Mouse (Mus musculus) limb, embryonic 15.5 days (tissue): ENCODE data around the gene Adamts14. TPM values are rescaled to one million over a fixed set of nuclear protein-coding genes. Genes with fewer than 3 reads are reported as not detected.

ENCODE experiments used
- ATAC-seq: fragments of 200-750 bp; cut with Nextera tagmentation; 2 replicates; pipeline ENCODE4 v1.8.0; 2017; ENCODE audit warnings: low read depth, moderate TSS enrichment; ENCODE audit not compliant: insufficient number of reproducible peaks, low FRiP score, low TSS enrichment
- H3K27ac ChIP-seq: fragments of 300-500 bp; sonication (generic); 2 replicates; pipeline ENCODE4 v1.5.1; 2015; ENCODE audit warnings: moderate library complexity, mild to moderate bottlenecking, inconsistent platforms
- H3K27me3 ChIP-seq: fragments of 300-500 bp; sonication (generic); 2 replicates; pipeline ENCODE4 v1.6.1; 2015; ENCODE audit warnings: inconsistent platforms
- H3K36me3 ChIP-seq: fragments of 300-500 bp; sonication (generic); 2 replicates; pipeline ENCODE4 v1.6.1; 2015; ENCODE audit warnings: inconsistent platforms
- H3K4me1 ChIP-seq: fragments of 300-500 bp; sonication (generic); 2 replicates; pipeline ENCODE4 v1.6.1; 2015; ENCODE audit warnings: inconsistent platforms
- H3K4me2 ChIP-seq: fragments of 300-500 bp; sonication (generic); 2 replicates; pipeline ENCODE4 v1.6.1; 2015; ENCODE audit warnings: mild to moderate bottlenecking, inconsistent platforms
- H3K4me3 ChIP-seq: fragments of 300-500 bp; sonication (generic); 2 replicates; pipeline ENCODE4 v1.5.1; 2015; ENCODE audit warnings: mild to moderate bottlenecking, inconsistent platforms
- H3K9ac ChIP-seq: fragments of 300-500 bp; sonication (generic); 2 replicates; pipeline ENCODE4 v1.6.1; 2015; ENCODE audit warnings: inconsistent platforms
- H3K9me3 ChIP-seq: fragments of 300-500 bp; sonication (generic); 2 replicates; pipeline ENCODE4 v1.6.1; 2016; ENCODE audit warnings: inconsistent platforms
- WGBS: fragments of 180-500 bp; shearing (Covaris S2); methylation state at CpG from one replicate; pipeline ENCODE4 v1.1.7; 2015; 5-methylcytosine and 5-hydroxymethylcytosine counted together
- polyA plus RNA-seq: library from polyadenylated mRNA; unstranded; fragments of >200 nt; fragmentation: Nextera tagmentation; extraction: Ambion mirVana; gene quantifications from 2 replicates; pipeline ENCODE4 v1.2.1, GENCODE M21; 2015

The Adamts14 gene
- polyA plus RNA-seq, 1 experiment from 2014 or later = 4.9 TPM

DNA sequence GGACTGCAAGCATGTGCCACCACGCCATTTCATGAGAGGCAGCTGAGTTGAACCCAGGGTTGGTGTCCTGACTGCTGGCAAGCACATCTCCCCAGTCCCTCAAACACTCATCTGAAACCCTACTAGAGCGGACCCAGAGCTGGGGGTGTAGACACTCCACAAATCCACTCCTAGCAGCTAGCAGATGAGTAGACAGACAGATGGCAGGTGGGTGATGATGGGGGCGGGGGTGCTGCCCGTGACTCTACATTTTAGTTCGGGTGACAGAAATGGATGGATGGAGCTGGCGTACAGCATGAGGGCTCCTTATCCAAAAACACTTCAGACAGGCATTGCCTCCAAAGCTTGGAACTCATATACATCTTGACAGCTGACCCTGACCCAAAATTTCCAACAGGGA lies 26.9 kb downstream of the Adamts14 start:
- Histone ChIP-seq H3K27me3 (no peaks in the 10 kb centered on the region), H3K36me3 (peaks cover 2% of the 10 kb centered on the region; the same call in 1 of the 2 replicates), H3K4me2 (no peak overlapping the region), H3K9me3 (no peaks in the 10 kb centered on the region), H3K27ac (no peak overlapping the region), H3K4me3 (no peak overlapping the region), H3K9ac (no peak overlapping the region), H3K4me1 (peaks cover 17% of the 10 kb centered on the region)
- no peak for ATAC-seq
- 87% methylated on average over 6 of the region's 6 CpGs for WGBS

DNA sequence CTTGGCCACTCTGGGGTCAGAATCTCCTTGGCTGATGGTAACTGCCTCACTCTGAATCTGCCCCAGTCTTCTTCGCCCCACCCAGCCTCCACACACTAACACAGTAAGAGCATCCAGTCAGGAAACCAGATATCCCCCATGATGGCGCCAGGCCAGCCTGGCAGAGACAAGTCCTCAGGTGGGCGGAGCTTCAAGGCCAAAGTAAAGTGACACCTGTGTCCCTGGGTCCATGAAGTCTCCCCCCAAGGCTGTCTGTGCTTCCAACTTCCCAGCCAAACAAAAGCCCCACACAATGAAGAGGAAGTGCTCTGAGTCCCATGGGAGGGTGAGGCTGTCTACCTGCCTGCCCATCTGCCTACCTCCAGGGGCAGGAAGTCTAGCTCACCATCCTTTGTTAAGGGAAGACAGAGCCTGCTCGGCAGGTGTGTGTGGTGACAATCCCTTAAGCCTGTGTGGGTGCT lies 31.2 kb downstream of the Adamts14 start:
- Histone ChIP-seq H3K9me3 (0 out of 2 replicates have a peak, but pooled peaks cover 3% of the 10 kb centered on the region), H3K4me3 (no peak overlapping the region), H3K27ac (no peak overlapping the region), H3K4me1 (peaks cover 24% of the 10 kb centered on the region), H3K9ac (no peak overlapping the region), H3K36me3 (0 out of 2 replicates have a peak, but pooled peaks cover 2% of the 10 kb centered on the region), H3K27me3 (no peaks in the 10 kb centered on the region), H3K4me2 (no peak overlapping the region)
- no peak for ATAC-seq
- 63% methylated on average over 4 of the region's 4 CpGs for WGBS

DNA sequence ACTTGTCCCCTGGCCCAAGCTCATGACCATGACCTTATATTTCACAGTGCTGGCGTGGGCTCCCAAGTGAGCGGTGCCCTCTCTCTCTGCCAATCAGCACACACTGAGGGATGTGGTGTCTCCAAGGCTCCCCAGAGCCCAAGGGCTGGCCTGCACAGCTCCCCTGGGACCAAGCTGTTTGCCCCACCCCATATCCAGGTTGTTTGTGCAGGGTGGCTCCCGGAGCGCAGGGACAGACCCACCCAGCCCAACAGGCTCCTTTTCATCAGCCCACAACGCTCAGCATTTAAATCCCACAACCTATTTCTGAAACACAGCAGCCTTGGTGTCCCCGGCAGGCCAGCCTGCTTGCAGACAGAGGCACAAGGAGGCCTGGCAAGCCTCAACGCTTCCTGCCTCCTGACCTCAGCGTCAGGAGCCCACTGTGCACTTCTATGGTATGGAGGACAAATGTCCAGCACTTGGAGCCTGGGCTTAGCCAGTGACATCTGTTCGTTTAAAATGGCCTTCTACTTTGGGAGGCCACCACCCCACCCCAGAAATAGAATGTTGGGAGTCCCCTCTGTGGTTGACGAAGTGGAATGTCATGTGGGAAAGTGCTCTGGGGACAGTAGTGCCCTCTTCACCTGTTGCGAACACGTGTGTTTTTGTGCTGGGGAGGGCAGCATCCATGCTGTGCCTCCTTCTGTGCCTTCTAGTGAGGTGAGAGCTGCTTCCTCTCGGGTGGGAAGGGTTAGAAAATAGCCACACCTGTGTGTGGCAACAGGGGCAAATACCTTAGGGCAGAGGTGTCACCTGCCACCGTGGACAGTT lies 32.9 kb downstream of the Adamts14 start:
- ATAC-seq = peak; percentile 56
- peak overlapping the region; percentile 59; the same call in 1 of the 2 replicates for H3K27ac ChIP-seq
- H3K4me1 ChIP-seq = peaks cover 24% of the 10 kb centered on the region
- H3K4me3 ChIP-seq = no peak overlapping the region
- H3K9me3 ChIP-seq = 0 out of 2 replicates have a peak, but pooled peaks cover 3% of the 10 kb centered on the region
- 0 out of 2 replicates have a peak, but pooled peaks cover 2% of the 10 kb centered on the region for H3K36me3 ChIP-seq
- no peak overlapping the region for H3K4me2 ChIP-seq
- no peak overlapping the region for H3K9ac ChIP-seq
- WGBS = 57% methylated on average over 14 of the region's 14 CpGs
- no peaks in the 10 kb centered on the region for H3K27me3 ChIP-seq

DNA sequence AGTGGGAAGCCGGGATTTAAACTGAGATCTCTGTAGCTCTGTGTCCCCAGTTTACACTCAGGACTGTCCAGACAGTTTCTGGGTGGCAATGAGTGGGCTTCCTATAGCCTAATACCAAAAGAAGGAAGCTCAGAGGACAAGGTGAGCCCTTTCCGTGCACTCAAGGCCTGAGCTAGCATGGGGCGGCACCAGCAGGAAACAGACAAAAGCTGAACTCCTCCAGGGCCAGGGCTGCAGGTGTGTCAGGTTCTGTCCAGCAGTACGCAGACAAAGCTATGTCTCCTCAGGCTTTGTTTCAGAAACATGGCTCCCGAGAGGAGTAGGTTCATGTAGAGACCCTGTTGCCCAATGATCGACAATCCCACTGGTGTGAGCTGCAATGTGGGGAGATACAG lies 35.9 kb downstream of the Adamts14 start:
- 73% methylated on average over 6 of the region's 6 CpGs for WGBS
- no peak for ATAC-seq

DNA sequence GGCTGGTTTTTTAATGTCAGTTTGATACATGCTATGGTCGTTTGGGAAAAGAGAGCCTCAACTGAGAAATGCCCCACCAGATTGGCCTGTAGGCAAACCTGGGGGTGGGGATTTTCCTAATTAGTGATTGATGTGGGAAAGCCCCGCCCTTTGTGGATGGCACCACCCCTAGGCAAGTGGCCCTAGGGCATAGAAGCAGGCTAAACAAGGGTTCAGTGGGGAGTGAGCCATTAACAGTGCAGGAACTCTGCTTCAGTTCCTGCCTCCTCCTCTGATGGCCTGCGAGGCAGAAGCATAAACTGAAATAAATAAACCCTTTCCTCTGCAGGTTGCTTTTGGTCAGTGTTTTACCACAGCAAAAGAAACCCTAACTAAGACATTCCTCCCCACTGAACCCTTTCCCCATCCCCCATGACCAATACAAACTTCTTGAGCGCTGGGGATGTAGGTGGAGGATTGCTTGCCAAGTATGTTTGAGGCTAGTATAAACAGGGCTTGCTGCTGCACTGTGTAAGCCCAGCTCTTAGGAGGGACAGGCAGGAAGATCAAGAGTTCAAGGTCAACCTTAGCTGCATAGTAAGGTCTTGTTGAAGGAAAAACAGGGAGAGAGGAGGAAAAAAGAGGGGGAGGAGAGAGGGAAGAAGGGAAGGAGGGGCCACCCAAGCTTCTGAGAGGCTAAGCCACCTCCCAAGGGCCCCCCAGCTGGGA lies 36.4 kb downstream of the Adamts14 start:
- Histone ChIP-seq H3K4me2 (no peak overlapping the region), H3K9me3 (0 out of 2 replicates have a peak, but pooled peaks cover 3% of the 10 kb centered on the region), H3K36me3 (no peaks in the 10 kb centered on the region), H3K4me3 (no peak overlapping the region), H3K4me1 (peaks cover 20% of the 10 kb centered on the region), H3K27ac (no peak overlapping the region), H3K27me3 (no peaks in the 10 kb centered on the region), H3K9ac (no peak overlapping the region)
- no peak for ATAC-seq
- 42% methylated on average over 4 of the region's 4 CpGs for WGBS

More for the DNA sequence above, 35.9 kb downstream of the Adamts14 start:
- Histone ChIP-seq H3K4me3 (no peak overlapping the region), H3K4me1 (peaks cover 24% of the 10 kb centered on the region), H3K27ac (no peak overlapping the region), H3K27me3 (no peaks in the 10 kb centered on the region), H3K36me3 (no peaks in the 10 kb centered on the region), H3K4me2 (no peak overlapping the region), H3K9me3 (0 out of 2 replicates have a peak, but pooled peaks cover 3% of the 10 kb centered on the region), H3K9ac (no peak overlapping the region)

DNA sequence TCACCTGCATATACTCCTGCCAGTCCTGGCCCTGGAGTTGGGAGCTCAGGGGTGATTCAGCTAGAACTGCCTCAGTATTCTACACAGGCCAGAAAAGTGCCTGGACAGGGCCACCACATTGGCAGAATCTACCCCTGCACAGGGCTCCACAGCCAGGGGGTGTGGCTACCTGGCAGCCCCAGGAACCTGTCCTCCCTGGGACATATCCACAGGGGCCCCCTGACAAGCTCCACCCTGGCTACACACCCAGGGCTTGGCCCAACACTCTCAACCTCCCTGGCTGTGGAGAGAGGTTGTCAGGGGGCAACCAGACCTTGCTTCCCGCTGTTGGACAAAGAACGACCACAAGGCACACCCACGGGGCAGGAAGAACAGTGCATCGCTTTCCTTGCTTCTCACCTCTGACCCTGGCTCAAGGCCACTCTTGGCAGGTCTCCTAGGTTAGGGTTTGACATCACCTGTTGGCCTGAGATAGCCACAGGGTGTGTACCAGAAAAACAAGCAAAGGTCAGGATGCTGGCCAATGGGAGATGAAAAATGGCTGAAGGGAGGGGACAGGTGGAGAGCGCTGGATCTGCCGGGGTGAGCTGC lies 37.5 kb downstream of the Adamts14 start:
- ATAC-seq = 0 out of 2 replicates have a peak, but pooled peaks have one; percentile 9
- Histone ChIP-seq H3K27ac (no peak overlapping the region), H3K36me3 (no peaks in the 10 kb centered on the region), H3K9me3 (0 out of 2 replicates have a peak, but pooled peaks cover 3% of the 10 kb centered on the region), H3K4me3 (no peak overlapping the region), H3K27me3 (no peaks in the 10 kb centered on the region), H3K9ac (no peak overlapping the region), H3K4me1 (peaks cover 9% of the 10 kb centered on the region), H3K4me2 (no peak overlapping the region)
- WGBS = 86% methylated on average over 6 of the region's 6 CpGs

DNA sequence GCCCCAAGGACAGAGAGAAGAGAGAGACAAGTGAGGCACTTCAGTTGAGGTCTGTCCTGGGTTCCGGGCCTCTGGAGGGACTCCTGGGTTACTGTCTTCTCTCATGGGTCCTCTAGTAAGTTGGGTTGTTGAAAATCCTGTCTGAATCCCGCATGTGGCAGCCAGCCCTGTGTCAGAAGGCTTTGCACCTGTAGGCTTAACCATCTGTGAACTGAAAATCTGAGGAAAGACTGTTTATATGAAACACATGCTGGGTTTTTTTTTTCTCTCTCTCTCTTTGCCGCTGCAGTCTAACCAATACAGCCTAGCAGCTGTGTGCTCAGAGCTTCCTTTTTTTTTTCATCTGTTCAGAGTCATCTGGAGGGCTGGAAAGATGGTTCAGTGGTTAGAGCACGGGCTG lies 38.9 kb downstream of the Adamts14 start:
- Histone ChIP-seq H3K4me1 (no peaks in the 10 kb centered on the region), H3K36me3 (no peaks in the 10 kb centered on the region), H3K9me3 (0 out of 2 replicates have a peak, but pooled peaks cover 3% of the 10 kb centered on the region), H3K27ac (no peak overlapping the region), H3K4me3 (no peak overlapping the region), H3K9ac (no peak overlapping the region), H3K4me2 (no peak overlapping the region), H3K27me3 (no peaks in the 10 kb centered on the region)
- no peak for ATAC-seq
- 43% methylated on average over 4 of the region's 4 CpGs for WGBS

DNA sequence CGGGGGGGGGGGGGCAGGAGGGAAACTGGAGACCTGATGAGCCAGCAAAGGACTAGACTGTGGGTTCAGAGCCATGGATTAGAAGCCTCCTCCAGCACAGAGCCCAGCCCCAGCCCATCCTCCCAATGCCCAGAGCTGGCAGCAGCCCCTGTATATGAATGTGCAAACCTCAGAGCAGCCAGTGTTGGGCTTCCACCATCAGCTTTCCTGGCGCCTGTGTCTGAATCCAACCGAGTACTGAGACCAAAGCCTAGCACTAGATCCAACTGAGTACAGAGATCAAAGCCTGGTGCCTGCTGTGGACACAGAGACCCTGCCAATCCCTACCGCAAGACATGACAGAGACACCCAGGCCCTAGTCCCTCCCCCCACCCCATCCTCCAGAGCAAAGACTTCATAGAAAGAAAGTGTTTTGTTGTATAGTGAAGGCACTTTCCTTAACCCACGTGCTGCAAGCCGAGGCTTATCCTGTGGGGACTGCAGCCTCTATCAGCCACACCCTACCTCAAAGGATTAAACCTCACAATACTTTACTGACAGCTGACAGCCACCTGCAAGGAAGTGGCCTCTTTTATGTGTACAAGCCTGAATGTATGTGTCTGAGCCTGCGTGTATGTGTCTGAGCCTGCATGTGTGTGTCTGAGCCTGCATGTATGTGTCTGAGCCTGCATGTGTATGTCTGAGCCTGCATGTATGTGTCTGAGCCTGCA lies 40.2 kb downstream of the Adamts14 start:
- 47% methylated on average over 7 of the region's 7 CpGs for WGBS
- no peak overlapping the region for H3K9ac ChIP-seq
- peak; percentile 25; the same call in 1 of the 2 replicates for ATAC-seq
- H3K36me3 ChIP-seq = no peaks in the 10 kb centered on the region
- H3K27me3 ChIP-seq = no peaks in the 10 kb centered on the region
- no peak overlapping the region for H3K4me2 ChIP-seq
- H3K4me3 ChIP-seq = no peak overlapping the region
- H3K9me3 ChIP-seq = no peaks in the 10 kb centered on the region
- H3K27ac ChIP-seq = no peak overlapping the region
- H3K4me1 ChIP-seq = no peaks in the 10 kb centered on the region

DNA sequence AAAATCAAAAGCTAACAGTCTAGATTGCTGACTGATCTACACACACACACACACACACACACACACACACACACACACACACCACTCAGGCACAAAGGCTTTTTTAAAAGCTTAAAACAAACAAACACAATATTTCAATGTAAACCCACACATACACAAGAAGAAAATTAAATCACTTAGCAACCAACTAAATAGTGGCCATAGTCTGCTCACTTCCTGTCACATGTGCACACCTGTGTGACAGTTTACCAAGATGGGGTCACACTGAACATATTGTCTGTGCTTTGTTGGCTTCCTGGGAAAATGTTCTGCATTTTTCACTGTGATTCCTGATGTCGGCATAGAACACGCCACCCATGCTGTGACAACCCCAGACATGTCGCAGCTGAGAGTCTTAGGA lies 41.5 kb downstream of the Adamts14 start:
- H3K9me3 ChIP-seq = no peaks in the 10 kb centered on the region
- 73% methylated on average over 3 of the region's 3 CpGs for WGBS
- H3K4me3 ChIP-seq = no peak overlapping the region
- H3K27me3 ChIP-seq = no peaks in the 10 kb centered on the region
- no peaks in the 10 kb centered on the region for H3K36me3 ChIP-seq
- no peak for ATAC-seq
- no peaks in the 10 kb centered on the region for H3K4me1 ChIP-seq
- H3K27ac ChIP-seq = no peak overlapping the region
- H3K4me2 ChIP-seq = no peak overlapping the region
- H3K9ac ChIP-seq = no peak overlapping the region

DNA sequence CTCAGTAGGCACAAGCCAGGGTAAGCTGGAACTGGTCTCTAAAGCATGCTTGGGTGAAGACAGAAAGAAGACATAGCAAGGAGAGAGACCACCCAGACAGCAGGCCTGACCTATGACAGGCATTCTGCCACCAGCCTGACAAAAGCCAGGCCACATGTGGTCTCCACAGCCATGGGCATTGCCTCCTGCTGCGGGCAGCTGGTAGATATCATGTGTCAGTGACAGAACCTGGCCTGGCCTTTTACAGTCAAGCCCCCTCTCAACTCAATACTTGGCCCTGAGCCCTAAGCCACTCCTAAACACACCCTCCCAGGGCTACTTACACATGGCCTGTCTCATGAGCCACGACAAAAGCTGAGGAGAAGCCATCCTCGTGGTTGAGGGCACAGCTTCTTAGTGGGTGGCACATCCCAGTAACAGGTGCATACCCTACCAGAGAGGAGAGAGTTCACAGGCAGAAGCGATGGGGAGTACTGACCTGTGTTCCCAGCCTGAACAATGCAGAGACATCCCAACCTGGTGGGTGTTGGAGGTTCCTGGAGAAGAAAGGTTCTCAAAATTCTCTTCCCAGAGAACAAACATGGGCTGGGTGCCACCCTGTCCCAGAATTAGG lies 46.3 kb downstream of the Adamts14 start:
- H3K4me2 ChIP-seq = no peak overlapping the region
- no peaks in the 10 kb centered on the region for H3K9me3 ChIP-seq
- H3K36me3 ChIP-seq = no peaks in the 10 kb centered on the region
- no peaks in the 10 kb centered on the region for H3K4me1 ChIP-seq
- no peak overlapping the region for H3K27ac ChIP-seq
- no peak overlapping the region for H3K9ac ChIP-seq
- H3K27me3 ChIP-seq = no peaks in the 10 kb centered on the region
- no peak for ATAC-seq
- WGBS = 43% methylated on average over 4 of the region's 4 CpGs
- H3K4me3 ChIP-seq = no peak overlapping the region

DNA sequence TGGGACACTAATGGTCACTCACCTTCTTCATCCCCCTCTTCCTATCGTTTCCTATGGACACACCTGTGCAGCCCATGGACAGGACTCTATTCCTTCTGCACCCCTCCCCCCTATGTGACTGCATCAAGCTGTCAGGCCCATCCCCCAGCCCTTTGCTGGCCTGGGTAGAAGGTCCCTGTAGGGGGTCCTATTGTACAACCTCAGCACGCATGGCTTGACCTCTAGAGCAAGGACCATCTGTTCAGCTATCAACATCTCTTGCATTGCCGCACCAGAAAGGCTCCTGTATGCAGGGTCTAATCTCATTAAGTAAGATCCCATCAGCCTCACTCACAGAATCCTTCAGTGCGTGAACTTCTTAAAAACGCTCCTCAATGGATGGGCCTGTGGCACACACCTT lies 47.5 kb downstream of the Adamts14 start:
- no peak for ATAC-seq
- WGBS = 87% methylated on average over 5 of the region's 5 CpGs
- no peaks in the 10 kb centered on the region for H3K9me3 ChIP-seq
- H3K4me2 ChIP-seq = no peak overlapping the region
- no peak overlapping the region for H3K27ac ChIP-seq
- H3K4me1 ChIP-seq = no peaks in the 10 kb centered on the region
- no peak overlapping the region for H3K4me3 ChIP-seq
- H3K9ac ChIP-seq = no peak overlapping the region
- H3K36me3 ChIP-seq = no peaks in the 10 kb centered on the region
- H3K27me3 ChIP-seq = no peaks in the 10 kb centered on the region
